Mouse (Mus musculus): ENCODE results near the gene H2-Ke6. TPM values are rescaled to one million over a fixed set of nuclear protein-coding genes. Genes with fewer than 3 reads are reported as not detected.
"Not testable (repeated sequence)": the region's sequence is repeated elsewhere in the genome, so short reads cannot be mapped to it uniquely, and the experiment has no call there.

H2-Ke6 gene
- polyA plus RNA-seq, 1 experiment from 2014 or later: 51.6 TPM

GRCm38 (mm10) chr17:34010156-34010555, 17.7 kb downstream of the H2-Ke6 start:
- Histone ChIP-seq H3K4me2 (ENCODE audit: low read depth, low read length) (no peak overlapping the region), H3K27ac (ENCODE audit: low read depth) (no peak overlapping the region), H3K36me3 (replicated peaks; ENCODE audit: insufficient read depth, low read length) (no peaks in the 10 kb centered on the region), H3K4me3 (ENCODE audit: low read depth, low read length) (no peak overlapping the region), H3K9me3 (ENCODE audit: low read length) (no peaks in the 10 kb centered on the region), H3K9ac (replicated peaks) (no peak overlapping the region), H3K4me1 (ENCODE audit: insufficient read depth) (no peaks in the 10 kb centered on the region), H3K27me3 (ENCODE audit: insufficient read depth, low read length) (no peaks in the 10 kb centered on the region)
- WGBS (ENCODE audit: insufficient replicate concordance): 64% methylated on average over 5 of the region's 5 CpGs
- DNase-seq (no peak), ATAC-seq (no peak)
- TF ChIP-seq CTCF (IDR thresholded peaks at IDR 0.05; ENCODE audit: low read depth) (no peak), EP300 (IDR thresholded peaks at IDR 0.05; ENCODE audit: low read depth) (no peak)

- Histone ChIP-seq H3K4me3 (ENCODE audit: low read depth, low read length) (no peak overlapping the region), H3K4me1 (ENCODE audit: insufficient read depth) (no peaks in the 10 kb centered on the region), H3K27me3 (ENCODE audit: insufficient read depth, low read length) (no peaks in the 10 kb centered on the region), H3K9me3 (ENCODE audit: low read length) (no peaks in the 10 kb centered on the region), H3K27ac (ENCODE audit: low read depth) (no peak overlapping the region), H3K9ac (replicated peaks) (no peak overlapping the region), H3K4me2 (ENCODE audit: low read depth, low read length) (no peak overlapping the region), H3K36me3 (replicated peaks; ENCODE audit: insufficient read depth, low read length) (no peaks in the 10 kb centered on the region)
- TF ChIP-seq EP300 (IDR thresholded peaks at IDR 0.05; ENCODE audit: low read depth) (no peak), CTCF (IDR thresholded peaks at IDR 0.05; ENCODE audit: low read depth) (no peak)
- ATAC-seq (no peak), DNase-seq (no peak)
- 31% methylated on average over 2 of the region's 2 CpGs for WGBS (ENCODE audit: insufficient replicate concordance)
These were observed 21.3 kb downstream of the H2-Ke6 start for GRCm38 (mm10) chr17:34006570-34006969.

GRCm38 (mm10) chr17:34003426-34003825, 24.4 kb downstream of the H2-Ke6 start:
- ATAC-seq: no peak
- H3K27me3 ChIP-seq (ENCODE audit: insufficient read depth, low read length): no peaks in the 10 kb centered on the region
- no peak overlapping the region for H3K9ac ChIP-seq (replicated peaks)
- no peak overlapping the region for H3K4me3 ChIP-seq (ENCODE audit: low read depth, low read length)
- no peak overlapping the region for H3K4me2 ChIP-seq (ENCODE audit: low read depth, low read length)
- no peaks in the 10 kb centered on the region for H3K9me3 ChIP-seq (ENCODE audit: low read length)
- H3K4me1 ChIP-seq (ENCODE audit: insufficient read depth): peaks cover 11% of the 10 kb centered on the region
- WGBS (ENCODE audit: insufficient replicate concordance): 6% methylated on average over 5 of the region's 5 CpGs
- DNase-seq: peak; percentile 66
- no peaks in the 10 kb centered on the region for H3K36me3 ChIP-seq (replicated peaks; ENCODE audit: insufficient read depth, low read length)
- no peak overlapping the region for H3K27ac ChIP-seq (ENCODE audit: low read depth)
- TF ChIP-seq EP300 (IDR thresholded peaks at IDR 0.05; ENCODE audit: low read depth) (no peak), CTCF (IDR thresholded peaks at IDR 0.05; ENCODE audit: low read depth) (peak; percentile 90)

- peak overlapping the region; percentile 88; the same call in 1 of the 2 replicates for H3K4me3 ChIP-seq (ENCODE audit: low read depth, low read length)
These were observed 27.1 kb downstream of the H2-Ke6 start for GRCm38 (mm10) chr17:34000796-34001195.

GRCm38 (mm10) chr17:34000150-34000537, 27.7 kb downstream of the H2-Ke6 start, which contains the start of gene H2-K1:
TSS of gene H2-K1 (minus strand) at chr17:34000347.
- H3K36me3 ChIP-seq (replicated peaks; ENCODE audit: insufficient read depth, low read length): peaks cover 6% of the 10 kb centered on the region
- no peaks in the 10 kb centered on the region for H3K9me3 ChIP-seq (ENCODE audit: low read length)
- peak within 1 kb of the TSS; percentile 83 for H3K27ac ChIP-seq (ENCODE audit: low read depth)
- H3K4me2 ChIP-seq (ENCODE audit: low read depth, low read length): peak within 1 kb of the TSS; percentile 98
- ATAC-seq (peak; percentile 94), DNase-seq (peak; percentile 92)
- peak within 1 kb of the TSS; percentile 86 for H3K9ac ChIP-seq (replicated peaks)
- peak within 1 kb of the TSS; percentile 88 for H3K4me3 ChIP-seq (ENCODE audit: low read depth, low read length)
- H3K27me3 ChIP-seq (ENCODE audit: insufficient read depth, low read length): no peaks in the 10 kb centered on the region
- H3K4me1 ChIP-seq (ENCODE audit: insufficient read depth): peaks cover 11% of the 10 kb centered on the region
- WGBS (ENCODE audit: insufficient replicate concordance): 2% methylated on average over 29 of the region's 30 CpGs
- TF ChIP-seq EP300 (IDR thresholded peaks at IDR 0.05; ENCODE audit: low read depth) (no peak), CTCF (IDR thresholded peaks at IDR 0.05; ENCODE audit: low read depth) (no peak)

More at GRCm38 (mm10) chr17:34000796-34001195, 27.1 kb downstream of the H2-Ke6 start:
- 45% methylated on average over 2 of the region's 2 CpGs for WGBS (ENCODE audit: insufficient replicate concordance)
- H3K27ac ChIP-seq (ENCODE audit: low read depth); ATAC-seq; DNase-seq; H3K36me3 ChIP-seq (replicated peaks; ENCODE audit: insufficient read depth, low read length); H3K9me3 ChIP-seq (ENCODE audit: low read length); H3K27me3 ChIP-seq (ENCODE audit: insufficient read depth, low read length): not testable (repeated sequence)
- H3K4me1 ChIP-seq (ENCODE audit: insufficient read depth): peaks cover 11% of the 10 kb centered on the region
- H3K9ac ChIP-seq (replicated peaks): peak overlapping the region; percentile 86; the same call in 1 of the 2 replicates
- H3K4me2 ChIP-seq (ENCODE audit: low read depth, low read length): peak overlapping the region; percentile 98

- Histone ChIP-seq H3K27me3 (ENCODE audit: insufficient read depth, low read length) (no peaks in the 10 kb centered on the region), H3K4me2 (ENCODE audit: low read depth, low read length) (peak overlapping the region; percentile 98), H3K9ac (replicated peaks) (peak overlapping the region; percentile 86), H3K27ac (ENCODE audit: low read depth) (peak overlapping the region; percentile 83), H3K36me3 (replicated peaks; ENCODE audit: insufficient read depth, low read length) (peaks cover 6% of the 10 kb centered on the region), H3K4me1 (ENCODE audit: insufficient read depth) (peaks cover 11% of the 10 kb centered on the region), H3K9me3 (ENCODE audit: low read length) (no peaks in the 10 kb centered on the region), H3K4me3 (ENCODE audit: low read depth, low read length) (peak overlapping the region; percentile 88)
- peak; percentile 62 for DNase-seq
- TF ChIP-seq CTCF (IDR thresholded peaks at IDR 0.05; ENCODE audit: low read depth) (no peak), EP300 (IDR thresholded peaks at IDR 0.05; ENCODE audit: low read depth) (no peak)
- peak; percentile 54 for ATAC-seq
- WGBS (ENCODE audit: insufficient replicate concordance): 2% methylated on average over 83 of the region's 87 CpGs
These were observed 28.3 kb downstream of the H2-Ke6 start for GRCm38 (mm10) chr17:33999341-34000149.

GRCm38 (mm10) chr17:33998697-33999096, 29.2 kb downstream of the H2-Ke6 start:
- Histone ChIP-seq H3K4me2 (ENCODE audit: low read depth, low read length) (peak overlapping the region; percentile 98; the same call in 1 of the 2 replicates), H3K4me1 (ENCODE audit: insufficient read depth) (peaks cover 11% of the 10 kb centered on the region)
- H3K9me3 ChIP-seq (ENCODE audit: low read length); ATAC-seq; H3K27me3 ChIP-seq (ENCODE audit: insufficient read depth, low read length); H3K9ac ChIP-seq (replicated peaks); H3K36me3 ChIP-seq (replicated peaks; ENCODE audit: insufficient read depth, low read length); H3K4me3 ChIP-seq (ENCODE audit: low read depth, low read length); H3K27ac ChIP-seq (ENCODE audit: low read depth); DNase-seq: not testable (repeated sequence)
- 43% methylated on average over 5 of the region's 5 CpGs for WGBS (ENCODE audit: insufficient replicate concordance)

GRCm38 (mm10) chr17:33997025-33997424, 30.8 kb downstream of the H2-Ke6 start:
- H3K9ac ChIP-seq (replicated peaks); DNase-seq; H3K4me2 ChIP-seq (ENCODE audit: low read depth, low read length); H3K9me3 ChIP-seq (ENCODE audit: low read length); ATAC-seq; H3K36me3 ChIP-seq (replicated peaks; ENCODE audit: insufficient read depth, low read length); H3K27me3 ChIP-seq (ENCODE audit: insufficient read depth, low read length); H3K27ac ChIP-seq (ENCODE audit: low read depth); H3K4me3 ChIP-seq (ENCODE audit: low read depth, low read length): not testable (repeated sequence)
- WGBS (ENCODE audit: insufficient replicate concordance): 82% methylated on average over 2 of the region's 2 CpGs
- peaks cover 11% of the 10 kb centered on the region for H3K4me1 ChIP-seq (ENCODE audit: insufficient read depth)
